Mouse (Mus musculus) embryonic facial prominence, embryonic 11.5 days (tissue): ENCODE results near the gene Clstn2. TPM values are rescaled to one million over a fixed set of nuclear protein-coding genes. Genes with fewer than 3 reads are reported as not detected.

ENCODE experiments used
- ATAC-seq: fragments of 200-750 bp; cut with Nextera tagmentation; replicated peaks from 2 replicates; pipeline ENCODE4 v1.8.0; 2017; ENCODE audit warnings: low read depth; ENCODE audit not compliant: insufficient number of reproducible peaks, low FRiP score, low TSS enrichment
- DNase-seq: peaks from one replicate; pipeline ENCODE4 v3.0.0-alpha.2; 2015; ENCODE audit warnings: low spot score
- H3K27ac ChIP-seq: fragments of 300-500 bp; sonication (generic); replicated peaks from 2 replicates; pipeline ENCODE4 v1.5.1; 2014; ENCODE audit warnings: mild to moderate bottlenecking, low read depth, low read length, control low read depth
- H3K27me3 ChIP-seq: fragments of 300-500 bp; sonication (generic); 2 replicates; pipeline ENCODE4 v1.6.1; 2014; ENCODE audit warnings: mild to moderate bottlenecking, low read length, moderate library complexity, mixed read lengths; ENCODE audit not compliant: control insufficient read depth, insufficient read depth
- H3K36me3 ChIP-seq: fragments of 300-500 bp; sonication (generic); replicated peaks from 2 replicates; pipeline ENCODE4 v1.6.1; 2014; ENCODE audit warnings: low read depth, mild to moderate bottlenecking, low read length, moderate library complexity, mixed read lengths; ENCODE audit not compliant: control insufficient read depth, insufficient read depth
- H3K4me1 ChIP-seq: fragments of 300-500 bp; sonication (generic); 2 replicates; pipeline ENCODE4 v1.6.1; 2014; ENCODE audit warnings: low read length, mixed read lengths; ENCODE audit not compliant: control insufficient read depth, insufficient read depth
- H3K4me2 ChIP-seq: fragments of 300-500 bp; sonication (generic); 2 replicates; pipeline ENCODE4 v1.6.1; 2014; ENCODE audit warnings: low read depth, mild to moderate bottlenecking, control low read depth, low read length, moderate library complexity
- H3K4me3 ChIP-seq: fragments of 300-500 bp; sonication (generic); 2 replicates; pipeline ENCODE4 v1.5.1; 2014; ENCODE audit warnings: low read depth, low read length, control low read depth
- H3K9ac ChIP-seq: fragments of 300-500 bp; sonication (generic); replicated peaks from 2 replicates; pipeline ENCODE4 v1.6.1; 2014; ENCODE audit warnings: mild to moderate bottlenecking, control low read depth, low read length
- H3K9me3 ChIP-seq: fragments of 300-500 bp; sonication (generic); replicated peaks from 2 replicates; pipeline ENCODE4 v1.6.1; 2016; ENCODE audit warnings: mild to moderate bottlenecking, low read length, inconsistent platforms, mixed read lengths; ENCODE audit not compliant: control insufficient read depth
- WGBS: fragments of 180-500 bp; shearing (Covaris S2); extraction: QIAGEN DNeasy Blood & Tissue Kit; methylation state at CpG from one replicate; pipeline ENCODE4 v1.1.7; 2014; 5-methylcytosine and 5-hydroxymethylcytosine counted together
- polyA plus RNA-seq: library from polyadenylated mRNA; unstranded; fragments of >200 nt; fragmentation: Nextera tagmentation; extraction: Ambion mirVana; gene quantifications from 2 replicates; pipeline ENCODE4 v1.2.1, GENCODE M21; 2014

Clstn2 gene
- polyA plus RNA-seq, 1 experiment from 2014 or later = 0.84 TPM

DNA sequence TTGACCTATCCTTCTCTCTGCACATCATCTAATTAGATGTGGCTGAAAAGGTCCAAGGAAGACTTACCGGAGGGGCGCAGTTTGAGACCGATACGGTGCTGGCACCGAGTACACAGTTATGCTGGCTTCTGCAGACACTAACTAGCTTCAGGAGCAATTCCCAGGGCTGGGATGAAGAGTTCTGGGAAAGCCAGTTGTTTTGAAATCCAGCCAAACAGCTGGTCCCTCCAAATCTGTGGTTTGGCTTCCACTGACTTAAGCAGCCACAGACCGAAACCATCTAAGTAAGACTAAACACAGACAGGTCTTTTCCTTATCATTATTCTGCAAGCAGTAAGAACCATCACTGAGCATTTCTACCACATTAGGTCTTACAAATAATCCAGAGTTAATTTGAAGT is 558.1 kb downstream of the Clstn2 start:
- DNase-seq = no peak
- H3K4me3 ChIP-seq = no peak overlapping the region
- 94% methylated on average over 6 of the region's 6 CpGs for WGBS
- no peak for ATAC-seq
- no peak overlapping the region for H3K4me2 ChIP-seq
- H3K36me3 ChIP-seq = no peaks in the 10 kb centered on the region
- no peak overlapping the region for H3K9ac ChIP-seq
- H3K27me3 ChIP-seq = no peaks in the 10 kb centered on the region
- no peak overlapping the region for H3K27ac ChIP-seq
- H3K4me1 ChIP-seq = no peaks in the 10 kb centered on the region
- H3K9me3 ChIP-seq = no peaks in the 10 kb centered on the region

- Histone ChIP-seq H3K27ac (no peak overlapping the region), H3K36me3 (no peaks in the 10 kb centered on the region), H3K4me3 (no peak overlapping the region), H3K27me3 (no peaks in the 10 kb centered on the region), H3K9ac (no peak overlapping the region), H3K4me1 (no peaks in the 10 kb centered on the region), H3K4me2 (no peak overlapping the region), H3K9me3 (no peaks in the 10 kb centered on the region)
- no peak for DNase-seq
- 85% methylated on average over 7 of the region's 7 CpGs for WGBS
- ATAC-seq = no peak
Measured at GRCm38 (mm10) chr9:97471014-97471591, 561.9 kb downstream of the Clstn2 start.

DNA sequence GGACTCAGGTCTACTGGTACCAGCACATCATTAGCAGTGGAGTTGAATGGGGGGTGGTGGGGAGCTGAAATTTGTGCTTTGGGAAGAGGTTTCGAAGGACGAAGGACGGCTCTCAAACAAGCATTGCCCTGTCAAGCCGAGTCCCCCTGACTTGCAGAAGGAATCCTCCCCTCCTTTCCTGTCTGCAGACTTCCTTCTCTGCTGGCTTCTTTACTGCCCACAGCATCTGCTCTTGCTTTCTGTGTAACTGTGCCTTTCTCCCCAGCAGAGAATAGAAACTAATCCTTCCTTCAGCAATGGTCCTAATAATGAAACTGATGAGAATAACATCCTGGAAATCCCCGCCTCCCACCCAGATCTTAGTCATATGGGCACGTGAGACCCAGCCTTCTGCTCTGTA is 572.5 kb downstream of the Clstn2 start:
- no peak for ATAC-seq
- no peak overlapping the region for H3K27ac ChIP-seq
- H3K27me3 ChIP-seq = no peaks in the 10 kb centered on the region
- 67% methylated on average over 6 of the region's 6 CpGs for WGBS
- no peak overlapping the region for H3K9ac ChIP-seq
- no peak for DNase-seq
- H3K4me2 ChIP-seq = no peak overlapping the region
- no peak overlapping the region for H3K4me3 ChIP-seq
- no peaks in the 10 kb centered on the region for H3K9me3 ChIP-seq
- H3K36me3 ChIP-seq = no peaks in the 10 kb centered on the region
- H3K4me1 ChIP-seq = no peaks in the 10 kb centered on the region

GRCm38 (mm10) chr9:97459745-97460144 is 573.2 kb downstream of the Clstn2 start:
- H3K27me3 ChIP-seq = no peaks in the 10 kb centered on the region

GRCm38 (mm10) chr9:97449316-97450050 is 583.5 kb downstream of the Clstn2 start:
- H3K36me3 ChIP-seq = no peaks in the 10 kb centered on the region
- H3K4me1 ChIP-seq = no peaks in the 10 kb centered on the region
- DNase-seq (no peak), ATAC-seq (no peak)
- H3K4me2 ChIP-seq = no peak overlapping the region
- H3K27me3 ChIP-seq = no peaks in the 10 kb centered on the region
- H3K9ac ChIP-seq = no peak overlapping the region
- no peak overlapping the region for H3K4me3 ChIP-seq
- no peak overlapping the region for H3K27ac ChIP-seq
- no peaks in the 10 kb centered on the region for H3K9me3 ChIP-seq
- 84% methylated on average over 13 of the region's 13 CpGs for WGBS

More at GRCm38 (mm10) chr9:97459745-97460144, 573.2 kb downstream of the Clstn2 start:
- Histone ChIP-seq H3K36me3 (no peaks in the 10 kb centered on the region), H3K9ac (no peak overlapping the region), H3K27ac (no peak overlapping the region), H3K4me2 (no peak overlapping the region), H3K9me3 (no peaks in the 10 kb centered on the region), H3K4me1 (no peaks in the 10 kb centered on the region), H3K4me3 (no peak overlapping the region)
- ATAC-seq = no peak
- DNase-seq = no peak
- WGBS = 76% methylated on average over 4 of the region's 4 CpGs

DNA sequence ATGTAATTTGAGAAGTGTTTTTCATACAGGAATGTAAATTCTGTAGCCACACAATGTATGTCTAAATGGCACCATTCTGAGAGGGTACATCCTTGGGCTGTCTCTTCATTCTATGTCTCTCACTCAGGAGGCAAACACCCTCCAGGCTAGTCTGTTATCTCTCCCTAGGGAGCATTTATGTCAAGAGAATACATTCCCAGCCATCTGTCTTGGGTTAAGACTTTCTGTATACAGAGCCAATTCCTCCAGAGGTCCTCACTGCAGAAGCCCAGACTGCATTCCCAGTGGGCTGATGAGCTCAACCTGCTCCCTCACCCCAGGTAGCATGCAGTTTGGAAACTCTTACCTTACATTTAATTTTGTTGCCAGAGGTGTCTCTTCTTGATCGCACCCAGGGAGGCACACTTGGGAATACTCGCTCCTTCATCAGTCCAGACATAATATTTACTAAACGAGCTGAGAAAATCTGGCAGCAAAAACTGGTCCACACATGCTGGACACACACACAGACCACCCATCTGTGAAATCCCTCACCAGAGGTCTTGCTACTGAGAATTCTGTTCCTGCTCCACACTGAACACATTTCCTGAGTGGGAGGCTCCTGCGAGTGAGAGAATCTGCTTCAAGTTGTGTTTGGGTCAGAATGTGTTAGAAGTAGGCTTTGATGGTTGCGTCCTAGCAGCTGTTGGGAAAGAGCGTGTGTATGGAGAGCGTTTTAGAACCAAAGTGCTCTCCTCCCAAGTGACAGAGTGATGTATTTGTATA is 592.9 kb downstream of the Clstn2 start:
- H3K27me3 ChIP-seq = no peaks in the 10 kb centered on the region
- no peak for ATAC-seq

DNA sequence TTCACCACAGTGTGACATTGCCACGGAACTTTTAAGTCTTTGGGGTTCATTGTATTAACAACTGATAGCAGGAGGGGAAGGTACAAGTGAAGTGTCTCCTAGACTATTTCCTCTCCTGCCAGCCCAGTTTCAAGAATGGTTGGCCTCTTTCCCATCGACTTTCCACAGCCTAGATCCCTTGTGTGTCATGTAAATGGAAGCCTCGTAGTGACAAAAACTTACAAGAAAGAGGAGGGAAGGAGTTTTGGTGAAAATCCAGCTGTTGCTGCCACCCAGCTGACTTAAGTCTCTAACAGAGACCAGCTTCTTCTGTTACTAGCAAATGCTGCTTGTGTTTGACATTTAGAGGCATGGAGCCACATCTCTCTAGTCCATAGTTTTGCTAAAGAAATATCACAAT is 598.3 kb downstream of the Clstn2 start:
- H3K4me1 ChIP-seq = no peaks in the 10 kb centered on the region
- H3K36me3 ChIP-seq = no peaks in the 10 kb centered on the region
- no peak overlapping the region for H3K4me3 ChIP-seq
- no peaks in the 10 kb centered on the region for H3K27me3 ChIP-seq
- no peak overlapping the region for H3K4me2 ChIP-seq
- ATAC-seq (no peak), DNase-seq (no peak)
- 64% methylated on average over 3 of the region's 3 CpGs for WGBS
- no peak overlapping the region for H3K9ac ChIP-seq
- no peak overlapping the region for H3K27ac ChIP-seq
- H3K9me3 ChIP-seq = no peaks in the 10 kb centered on the region

More for the DNA sequence above, 592.9 kb downstream of the Clstn2 start:
- Histone ChIP-seq H3K9me3 (no peaks in the 10 kb centered on the region), H3K4me3 (no peak overlapping the region), H3K4me2 (no peak overlapping the region), H3K4me1 (no peaks in the 10 kb centered on the region), H3K27ac (no peak overlapping the region), H3K36me3 (no peaks in the 10 kb centered on the region), H3K9ac (no peak overlapping the region)
- no peak for DNase-seq
- 86% methylated on average over 7 of the region's 7 CpGs for whole genome bisulfite sequencing
